Mouse (Mus musculus) thymus, postnatal 0 days (tissue): ENCODE data around the gene Crebzf. TPM values are rescaled to one million over a fixed set of nuclear protein-coding genes. Genes with fewer than 3 reads are reported as not detected.

Source experiments
- DNase-seq: peaks from one replicate; pipeline ENCODE4 v3.0.0-alpha.2; 2015; ENCODE audit warnings: low spot score
- polyA plus RNA-seq: library from polyadenylated mRNA; unstranded; fragments of >200 nt; fragmentation: Nextera tagmentation; extraction: Ambion mirVana; gene quantifications from 2 replicates; pipeline ENCODE4 v1.2.1, GENCODE M21; 2015

The Crebzf gene
- 34.7 and 38.5 TPM in 2 replicates for polyA plus RNA-seq

DNA sequence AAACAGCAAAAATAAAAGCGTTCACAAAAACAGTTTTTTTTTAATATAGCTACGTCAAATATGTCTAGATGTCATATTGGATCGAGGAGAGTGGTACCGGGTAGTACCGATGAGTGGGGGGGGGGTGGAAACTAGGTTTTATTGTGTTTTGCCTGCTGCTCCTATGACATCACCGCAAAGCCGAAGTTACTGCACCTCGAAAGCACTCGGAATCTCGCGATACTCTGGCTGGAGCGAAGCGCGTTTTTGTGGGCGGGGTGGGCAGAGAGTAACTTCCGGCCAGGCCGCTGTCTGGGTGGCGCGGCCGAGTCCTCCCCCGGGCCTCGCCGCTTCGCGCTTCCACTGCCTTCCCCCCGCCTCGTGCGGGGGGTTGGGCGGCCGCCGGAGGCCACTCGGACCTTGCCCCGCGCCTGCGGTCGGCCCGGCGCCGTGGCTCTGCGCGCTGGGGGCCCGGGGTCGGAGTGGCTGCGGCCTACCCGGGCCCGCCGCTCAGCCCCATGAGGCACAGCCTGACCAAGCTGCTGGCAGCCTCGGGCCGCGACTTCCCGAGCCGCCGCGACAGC, at the start of gene Crebzf:
Crebzf (plus strand) TSS at position 212 of the 563 bp plus-strand sequence.
- DNase-seq: peak; percentile 97

- no peak for DNase-seq
These were observed 47.5 kb upstream of the Crebzf start for GRCm38 (mm10) chr7:90395073-90395472.

- DNase-seq: no peak
These were observed 46.6 kb upstream of the Crebzf start for GRCm38 (mm10) chr7:90395928-90396327.

- peak; percentile 78 for DNase-seq
These were observed 32.6 kb upstream of the Crebzf start for GRCm38 (mm10) chr7:90409934-90410333.

GRCm38 (mm10) chr7:90426020-90427001, 16.2 kb upstream of the Crebzf start, which contains the start of gene Ccdc89:
Gene Ccdc89 (plus strand): TSS chr7:90426577.
- peak; percentile 41 for DNase-seq

- DNase-seq: no peak
These were observed 15.5 kb upstream of the Crebzf start for GRCm38 (mm10) chr7:90427006-90427405.

DNA sequence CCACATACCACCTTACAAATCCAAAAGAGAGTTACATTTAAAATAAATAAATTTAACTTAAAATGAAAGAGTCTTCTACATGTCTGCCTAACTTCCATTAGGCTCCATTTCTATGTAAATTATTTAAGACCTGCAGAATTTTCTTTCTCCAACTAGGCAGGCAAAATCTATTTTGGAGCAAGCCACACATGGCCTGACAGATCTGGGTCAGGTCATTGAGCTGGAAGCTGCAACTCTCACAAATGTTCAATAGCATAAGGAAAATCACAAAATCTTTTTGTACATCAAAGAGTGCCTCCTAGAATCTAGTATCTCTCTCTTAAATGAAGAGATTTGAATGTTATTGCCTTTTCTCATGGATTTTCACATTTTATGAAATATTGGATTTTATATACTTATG, 10.3 kb upstream of the Crebzf start:
- no peak for DNase-seq

GRCm38 (mm10) chr7:90440044-90440443, 2.5 kb upstream of the Crebzf start:
- no peak for DNase-seq

GRCm38 (mm10) chr7:90442070-90442469, 459 bp upstream of the Crebzf start:
- no peak for DNase-seq

DNA sequence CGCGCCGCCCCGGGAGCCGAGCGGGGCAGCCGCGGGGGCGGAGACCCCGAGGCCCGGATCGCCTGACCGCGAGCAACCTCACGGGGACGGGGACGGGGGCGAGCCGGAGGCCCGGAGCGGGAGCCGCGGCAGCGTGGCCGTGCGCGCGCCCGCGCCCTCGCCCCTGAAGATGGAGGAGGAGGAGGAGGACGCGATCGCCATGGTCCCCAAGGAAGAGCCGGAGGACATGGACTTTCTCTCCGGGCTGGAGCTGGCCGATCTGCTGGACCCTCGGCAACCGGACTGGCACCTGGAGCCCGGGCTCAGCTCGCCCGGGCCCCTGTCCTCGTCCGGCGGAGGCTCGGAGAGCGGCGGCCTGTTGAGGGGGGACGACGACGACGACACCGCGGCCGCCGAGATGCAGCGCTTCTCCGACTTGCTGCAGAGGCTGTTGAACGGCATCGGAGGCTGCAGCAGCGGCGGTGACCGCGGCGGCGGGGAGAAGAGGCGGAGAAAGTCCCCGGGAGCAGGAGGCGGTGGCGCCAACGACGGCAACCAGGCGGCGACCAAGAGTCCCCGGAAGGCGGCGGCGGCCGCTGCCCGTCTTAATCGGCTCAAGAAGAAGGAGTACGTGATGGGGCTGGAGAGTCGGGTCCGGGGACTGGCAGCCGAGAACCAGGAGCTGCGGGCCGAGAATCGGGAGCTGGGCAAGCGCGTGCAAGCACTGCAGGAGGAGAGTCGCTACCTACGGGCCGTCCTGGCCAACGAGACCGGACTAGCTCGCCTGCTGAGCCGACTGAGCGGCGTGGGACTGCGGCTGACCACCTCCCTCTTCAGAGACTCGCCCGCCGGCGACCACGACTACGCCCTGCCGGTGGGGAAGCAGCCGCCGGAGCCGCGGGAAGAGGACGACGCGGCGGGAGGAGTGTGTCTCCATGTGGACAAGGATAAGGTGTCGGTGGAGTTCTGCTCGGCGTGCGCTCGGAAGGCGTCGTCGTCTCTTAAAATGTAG, 867 bp downstream of the Crebzf start:
- DNase-seq: peak; percentile 56

DNA sequence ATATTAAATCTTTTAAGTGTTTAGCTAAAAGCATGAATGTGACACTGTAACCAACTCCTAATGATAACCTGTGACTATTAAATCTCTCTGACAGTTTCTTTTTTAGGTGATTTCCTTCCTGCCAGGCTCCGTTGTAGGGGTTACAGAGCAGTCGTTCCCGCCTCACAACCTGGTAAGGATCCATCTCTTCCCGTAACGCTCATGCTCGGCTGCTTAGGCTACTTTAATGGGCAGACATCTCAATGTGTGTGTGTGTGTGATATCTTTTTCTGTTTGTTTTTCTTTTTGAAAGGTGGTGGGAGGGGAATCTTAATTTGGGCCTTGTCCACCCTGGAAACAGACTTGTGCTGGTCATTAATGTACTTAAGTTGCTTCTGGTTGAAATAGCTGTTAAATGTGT, 1.7 kb downstream of the Crebzf start:
- peak; percentile 26 for DNase-seq

DNA sequence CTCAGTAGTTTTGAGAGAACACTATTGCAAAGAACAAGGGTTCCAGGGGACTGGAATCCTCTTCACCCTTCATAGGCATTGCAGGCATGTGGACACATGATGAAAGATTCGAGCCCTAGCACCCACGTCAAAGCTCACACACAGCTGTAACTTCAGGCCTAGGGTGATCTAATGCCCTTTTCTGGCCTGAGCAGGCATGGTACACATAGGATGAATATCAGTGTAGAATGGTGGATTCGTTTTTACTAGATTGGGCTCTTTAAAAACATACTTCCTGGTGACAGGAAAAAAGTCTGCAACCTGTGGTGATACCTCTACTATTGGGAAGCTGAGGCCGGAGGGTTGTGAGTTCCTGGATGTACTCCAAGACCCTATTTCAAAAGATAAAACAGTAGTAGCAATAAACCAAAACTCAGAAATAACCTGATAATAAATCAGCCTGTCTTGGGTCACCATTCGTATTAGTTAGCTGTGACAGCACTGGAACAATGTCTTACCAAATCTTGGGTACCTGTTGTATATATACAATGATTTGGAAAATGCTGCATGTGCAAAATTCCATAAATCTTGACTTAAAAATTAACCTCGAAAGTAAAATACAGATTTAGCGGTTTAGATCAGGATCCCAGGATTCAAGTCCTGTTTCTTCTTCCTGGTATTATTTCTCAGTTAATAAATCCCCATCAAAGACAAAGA, 13.8 kb downstream of the Crebzf start:
- DNase-seq: no peak

- peak; percentile 73 for DNase-seq
These were observed 14.4 kb downstream of the Crebzf start, which contains the start of gene Tmem126a for GRCm38 (mm10) chr7:90456845-90457468. Gene Tmem126a (minus strand): TSS chr7:90457229.

- DNase-seq: no peak
These were observed 15.0 kb downstream of the Crebzf start for GRCm38 (mm10) chr7:90457517-90457916.

GRCm38 (mm10) chr7:90460330-90460729, 17.8 kb downstream of the Crebzf start:
- no peak for DNase-seq

- DNase-seq: peak; percentile 59
These were observed 18.4 kb downstream of the Crebzf start for GRCm38 (mm10) chr7:90460930-90461329.

DNA sequence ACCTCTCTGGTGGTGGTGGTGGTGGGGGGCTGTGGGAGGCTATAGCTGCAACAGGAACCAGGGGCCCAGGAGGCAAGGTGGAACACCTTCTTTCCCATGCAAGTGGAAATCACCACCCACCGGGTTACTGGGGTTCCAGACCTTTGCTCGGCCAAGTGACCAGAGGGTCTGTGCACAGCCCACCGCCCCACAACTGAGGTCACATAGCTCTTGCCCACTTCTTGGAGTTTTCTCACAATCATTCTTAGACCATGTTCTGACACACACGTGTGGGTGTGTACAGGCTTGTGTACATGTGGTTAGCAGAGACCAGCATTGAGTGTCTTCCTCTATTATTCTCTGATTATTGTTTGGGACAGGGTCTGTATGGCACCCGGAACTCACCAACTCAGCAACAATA, 18.9 kb downstream of the Crebzf start:
- DNase-seq: no peak

- no peak for DNase-seq
These were observed 31.0 kb downstream of the Crebzf start for GRCm38 (mm10) chr7:90473511-90473910.

DNA sequence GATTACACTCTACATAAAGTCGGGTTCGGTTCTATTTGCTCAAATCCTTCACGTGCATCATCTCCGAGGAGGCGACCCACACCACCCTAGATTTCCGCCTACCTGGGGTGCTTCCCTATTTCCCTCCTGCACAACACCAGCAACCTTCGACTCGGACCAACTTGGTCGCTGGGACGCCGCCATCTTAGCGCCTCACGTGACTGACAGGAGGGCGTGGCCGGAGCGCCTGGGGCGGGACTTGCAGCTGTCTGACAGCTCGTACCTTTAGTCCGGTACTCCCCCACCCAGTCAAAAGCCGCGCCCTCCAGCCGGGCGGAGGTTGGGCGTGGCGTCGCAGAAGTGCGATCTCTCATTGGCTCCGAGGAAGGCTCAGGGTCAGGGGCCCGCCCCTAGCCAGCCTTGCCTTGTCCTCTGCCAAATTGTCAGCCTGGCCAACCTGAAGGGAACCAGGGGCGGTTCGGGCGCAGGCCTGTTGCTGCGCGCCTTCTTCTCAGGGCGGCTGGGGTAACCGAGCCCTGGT, 33.3 kb downstream of the Crebzf start, which contains the start of gene Tmem126b:
Tmem126b (minus strand) TSS at position 209 of the 520 bp plus-strand sequence.
- DNase-seq: peak; percentile 98
